In the genomic region with DNA sequence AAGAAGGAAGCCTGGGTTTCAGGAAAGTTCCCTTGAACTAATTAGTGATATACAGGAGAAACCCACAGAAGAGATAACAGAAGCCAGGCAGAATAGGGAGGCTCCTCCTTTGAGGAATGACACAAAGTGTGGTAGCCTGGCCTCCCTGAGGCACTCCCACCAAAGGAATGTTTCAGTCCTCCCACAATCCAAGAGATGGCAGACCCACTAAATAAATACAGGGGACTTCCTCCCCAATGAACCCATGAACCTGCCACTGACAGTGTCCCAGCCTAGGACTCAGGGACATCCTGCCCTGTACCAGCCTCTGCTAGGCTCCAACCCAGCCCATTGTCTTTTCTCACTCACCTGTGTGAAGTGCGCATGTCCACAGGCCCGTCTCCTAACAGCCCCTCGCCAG, we compare ENCODE assay signal across 17 mouse cellular contexts. TPM values are rescaled to one million over a fixed set of nuclear protein-coding genes. Genes with fewer than 3 reads are reported as not detected.
DNase-seq lines count a peak whose midpoint lies in the region; ATAC-seq lines count a peak whose summit lies in the region.
"Had no signal": no experiment of that assay in that cellular context is flagged by ENCODE, and none has a peak within 500 bp of the region (broad histone marks: within the 10 kb centered on the region; RNA-seq: fewer than 3 reads in every experiment).

No protein-coding gene starts in this region.

- peaks cover 60% of the 10 kb centered on the region for H3K4me1 ChIP-seq in heart, embryonic 15.5 days (replicated peaks)
- H3K4me1 ChIP-seq in lung, embryonic 16.5 days (replicated peaks; ENCODE audit: control insufficient read depth, insufficient read depth, low read length): peaks cover 41% of the 10 kb centered on the region
- H3K4me1 ChIP-seq in stomach, embryonic 15.5 days: peaks cover 27% of the 10 kb centered on the region
- H3K4me1 ChIP-seq: midbrain, embryonic 15.5 days had no signal

- ATAC-seq in heart, embryonic 15.5 days (replicated peaks; ENCODE audit: insufficient number of reproducible peaks, insufficient read depth, low FRiP score, low read depth): no peak
- no peak for ATAC-seq in lung, embryonic 16.5 days (ENCODE audit: low read depth)
- ATAC-seq in stomach, embryonic 15.5 days (ENCODE audit: insufficient read depth, low FRiP score, low read depth): 0 out of 2 replicates have a peak, but pooled peaks have one; percentile 12
- ATAC-seq: CD4-positive, CD25-positive, alpha-beta regulatory T cell, adult 4 months had no signal

- H3K9ac ChIP-seq in heart, embryonic 15.5 days: no peak overlapping the region
- 0 out of 2 replicates have a peak overlapping the region, but pooled peaks have one; percentile 19 for H3K9ac ChIP-seq in lung, embryonic 16.5 days (ENCODE audit: low read length)
- no peak overlapping the region for H3K9ac ChIP-seq in stomach, embryonic 15.5 days
- H3K9ac ChIP-seq: hindbrain, embryonic 14.5 days; liver, embryonic 14.5 days; midbrain, embryonic 15.5 days; neural tube, embryonic 15.5 days had no signal

- no peaks in the 10 kb centered on the region for H3K9me3 ChIP-seq in heart, embryonic 15.5 days (replicated peaks)
- no peaks in the 10 kb centered on the region for H3K9me3 ChIP-seq in lung, embryonic 16.5 days (ENCODE audit: control insufficient read depth, low read length)
- H3K9me3 ChIP-seq in stomach, embryonic 15.5 days: no peaks in the 10 kb centered on the region
- H3K9me3 ChIP-seq: midbrain, embryonic 15.5 days; neural tube, embryonic 15.5 days had no signal

- no peaks in the 10 kb centered on the region for H3K27me3 ChIP-seq in heart, embryonic 15.5 days
- no peaks in the 10 kb centered on the region for H3K27me3 ChIP-seq in lung, embryonic 16.5 days (ENCODE audit: control insufficient read depth, insufficient read depth, low read depth, low read length)
- no peaks in the 10 kb centered on the region for H3K27me3 ChIP-seq in stomach, embryonic 15.5 days (replicated peaks)
- H3K27me3 ChIP-seq: midbrain, embryonic 15.5 days; neural tube, embryonic 15.5 days had no signal

- no peak overlapping the region for H3K4me3 ChIP-seq in heart, embryonic 15.5 days
- H3K4me3 ChIP-seq in lung, embryonic 16.5 days (ENCODE audit: low read length): no peak overlapping the region
- H3K4me3 ChIP-seq in stomach, embryonic 15.5 days (replicated peaks): no peak overlapping the region
- H3K4me3 ChIP-seq: midbrain, embryonic 15.5 days; neural tube, embryonic 15.5 days had no signal

- no peak for DNase-seq in heart, adult 8-10 months (ENCODE audit: low spot score)
- no peak for DNase-seq in lung, postnatal 4 days
- peak; percentile 82 for DNase-seq in ZHBTc4 (ENCODE audit: low read depth, low spot score)
- no peak for DNase-seq in gastrocnemius, postnatal 4 days (ENCODE audit: low spot score in 2 of 2)
- DNase-seq in embryo, embryonic 9.5 days (ENCODE audit: extremely low spot score): no peak
- DNase-seq: cerebellum, adult 2 months; right cerebral cortex, adult 18-20 months had no signal

- peak overlapping the region; percentile 92 for H3K27ac ChIP-seq in heart, embryonic 15.5 days
- H3K27ac ChIP-seq in lung, embryonic 16.5 days (ENCODE audit: low read length): peak overlapping the region; percentile 81; the same call in 1 of the 2 replicates
- peak overlapping the region; percentile 16; the same call in 1 of the 2 replicates for H3K27ac ChIP-seq in stomach, embryonic 15.5 days
- H3K27ac ChIP-seq: hindbrain, embryonic 14.5 days; liver, embryonic 14.5 days; midbrain, embryonic 15.5 days; neural tube, embryonic 15.5 days had no signal

- WGBS in heart, embryonic 15.5 days: 92% methylated on average over 3 of the region's 3 CpGs
- WGBS in lung, embryonic 16.5 days: 76% methylated on average over 3 of the region's 3 CpGs
- WGBS in stomach, embryonic 15.5 days: 89% methylated on average over 3 of the region's 3 CpGs

- no peak overlapping the region for H3K4me2 ChIP-seq in heart, embryonic 15.5 days
- H3K4me2 ChIP-seq in lung, embryonic 16.5 days (ENCODE audit: low read depth, low read length): no peak overlapping the region; the same call in 1 of the 2 replicates
- H3K4me2 ChIP-seq in stomach, embryonic 15.5 days: no peak overlapping the region
- H3K4me2 ChIP-seq: hindbrain, embryonic 14.5 days; midbrain, embryonic 15.5 days; neural tube, embryonic 15.5 days had no signal

- peaks cover 5% of the 10 kb centered on the region; the same call in 1 of the 2 replicates for H3K36me3 ChIP-seq in heart, embryonic 15.5 days
- peaks cover 2% of the 10 kb centered on the region; the same call in 1 of the 2 replicates for H3K36me3 ChIP-seq in lung, embryonic 16.5 days (ENCODE audit: control insufficient read depth, insufficient read depth, low read length)
- peaks cover 7% of the 10 kb centered on the region; the same call in 1 of the 2 replicates for H3K36me3 ChIP-seq in stomach, embryonic 15.5 days
- H3K36me3 ChIP-seq: midbrain, embryonic 15.5 days had no signal

RNA-seq across cellular contexts. Expression of a gene that starts 32.9 kb away (rescaled TPM):
- 5.9 and 10.1 TPM in 2 replicates for polyA plus RNA-seq in heart, embryonic 15.5 days (2015; fragmentation: Nextera tagmentation; extraction: Ambion mirVana)
- 10 to 100 TPM in 3 of 4 experiments, 1 to 10 TPM in 1; 9.5 to 16.7 (median 13.2) TPM for total RNA-seq in heart, adult 8-10 months (2022)
- 4.0 and 4.1 TPM in 2 replicates for polyA plus RNA-seq in lung, embryonic 16.5 days (2015; fragmentation: Nextera tagmentation; extraction: Ambion mirVana)
- 2.8 and 4.1 TPM in 2 replicates for polyA plus RNA-seq in stomach, embryonic 15.5 days (2015; fragmentation: Nextera tagmentation; extraction: Ambion mirVana)
- 10 to 100 TPM; 10.8 to 11.7 TPM for total RNA-seq in gastrocnemius, postnatal 4 days (2021)

RNA-seq across cellular contexts. Expression of a gene that starts 33.1 kb away (rescaled TPM):
- polyA plus RNA-seq in heart, embryonic 15.5 days (2015; fragmentation: Nextera tagmentation; extraction: Ambion mirVana): 316 and 390 TPM in 2 replicates
- total RNA-seq in heart, adult 8-10 months (2022): 100 to 1,000 TPM; 373 to 528 (median 455) TPM
- 176 and 179 TPM in 2 replicates for polyA plus RNA-seq in lung, embryonic 16.5 days (2015; fragmentation: Nextera tagmentation; extraction: Ambion mirVana)
- polyA plus RNA-seq in stomach, embryonic 15.5 days (2015; fragmentation: Nextera tagmentation; extraction: Ambion mirVana): 183 and 190 TPM in 2 replicates
- total RNA-seq in gastrocnemius, postnatal 4 days (2021): 100 to 1,000 TPM; 188 to 196 TPM

RNA-seq across cellular contexts. Expression of a gene that starts 33.4 kb away (rescaled TPM):
- 1.5 and 1.8 TPM in 2 replicates for polyA plus RNA-seq in heart, embryonic 15.5 days (2015; fragmentation: Nextera tagmentation; extraction: Ambion mirVana)
- under 1 TPM in 1 of 4 experiments, not detected in 3; 0.19 TPM for total RNA-seq in heart, adult 8-10 months (2022)
- polyA plus RNA-seq in lung, embryonic 16.5 days (2015; fragmentation: Nextera tagmentation; extraction: Ambion mirVana): 2.0 and 2.7 TPM in 2 replicates
- polyA plus RNA-seq in stomach, embryonic 15.5 days (2015; fragmentation: Nextera tagmentation; extraction: Ambion mirVana): 3.1 and 3.9 TPM in 2 replicates
- total RNA-seq in gastrocnemius, postnatal 4 days (2021): under 1 TPM in 1 of 2 experiments, not detected in 1; 0.60 TPM
- total RNA-seq: gastrocnemius, adult 18-20 months; left cerebral cortex, adult 18-20 months had no signal

RNA-seq across cellular contexts. Expression of a gene that starts 47.9 kb away (rescaled TPM):
- polyA plus RNA-seq in heart, embryonic 15.5 days (2015; fragmentation: Nextera tagmentation; extraction: Ambion mirVana): 0.37 and 0.75 TPM in 2 replicates
- total RNA-seq in heart, adult 8-10 months (2022): 1 to 10 TPM; 1.3 to 3.1 (median 2.4) TPM
- 0.26 and 0.30 TPM in 2 replicates for polyA plus RNA-seq in lung, embryonic 16.5 days (2015; fragmentation: Nextera tagmentation; extraction: Ambion mirVana)
- 0.83 and 0.95 TPM in 2 replicates for polyA plus RNA-seq in stomach, embryonic 15.5 days (2015; fragmentation: Nextera tagmentation; extraction: Ambion mirVana)
- 10 to 100 TPM in 1 of 2 experiments, 1 to 10 TPM in 1; 6.3 to 12.8 TPM for total RNA-seq in gastrocnemius, postnatal 4 days (2021)
- polyA plus RNA-seq: CD4-positive, CD25-positive, alpha-beta regulatory T cell, adult 4 months had no signal

Comparison
In these comparisons a context has a peak if more than half of its experiments do, and no peak if none do; other contexts are left out.
1. H3K27ac ChIP-seq: peak in every context shown above with its lines; median percentile 92 in heart, embryonic 15.5 days; 81 in lung, embryonic 16.5 days; 16 in stomach, embryonic 15.5 days.